Mouse (Mus musculus) lung, postnatal 36 days (tissue): Measurements from ENCODE around the gene Slc15a5.

Source experiments
- DNase-seq: peaks from one replicate; pipeline ENCODE4 v3.0.0; 2022; ENCODE audit warnings: mixed read lengths

Slc15a5 gene

DNA sequence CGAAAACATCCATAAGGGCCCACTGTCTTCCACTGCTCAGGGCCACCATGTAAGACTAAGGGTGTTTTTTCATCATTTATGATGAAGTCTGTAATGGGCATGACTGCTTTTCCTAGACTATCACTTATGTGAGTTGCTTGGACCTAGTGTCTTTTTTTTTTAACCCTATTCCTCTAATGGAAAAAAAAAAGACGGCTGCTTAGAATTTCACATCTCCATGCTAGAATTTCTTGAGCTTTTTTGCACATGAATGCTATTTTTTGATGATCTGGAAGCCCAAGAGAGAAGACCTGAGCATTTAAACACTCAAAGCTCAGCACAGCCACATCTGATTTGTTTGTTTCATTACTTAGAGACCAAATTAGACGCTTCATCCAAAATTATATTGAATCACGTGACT is at the start of gene Slc15a5:
TSS of gene Slc15a5 (minus strand) at position 101 of the 400 bp plus-strand sequence.
- no peak for DNase-seq

DNA sequence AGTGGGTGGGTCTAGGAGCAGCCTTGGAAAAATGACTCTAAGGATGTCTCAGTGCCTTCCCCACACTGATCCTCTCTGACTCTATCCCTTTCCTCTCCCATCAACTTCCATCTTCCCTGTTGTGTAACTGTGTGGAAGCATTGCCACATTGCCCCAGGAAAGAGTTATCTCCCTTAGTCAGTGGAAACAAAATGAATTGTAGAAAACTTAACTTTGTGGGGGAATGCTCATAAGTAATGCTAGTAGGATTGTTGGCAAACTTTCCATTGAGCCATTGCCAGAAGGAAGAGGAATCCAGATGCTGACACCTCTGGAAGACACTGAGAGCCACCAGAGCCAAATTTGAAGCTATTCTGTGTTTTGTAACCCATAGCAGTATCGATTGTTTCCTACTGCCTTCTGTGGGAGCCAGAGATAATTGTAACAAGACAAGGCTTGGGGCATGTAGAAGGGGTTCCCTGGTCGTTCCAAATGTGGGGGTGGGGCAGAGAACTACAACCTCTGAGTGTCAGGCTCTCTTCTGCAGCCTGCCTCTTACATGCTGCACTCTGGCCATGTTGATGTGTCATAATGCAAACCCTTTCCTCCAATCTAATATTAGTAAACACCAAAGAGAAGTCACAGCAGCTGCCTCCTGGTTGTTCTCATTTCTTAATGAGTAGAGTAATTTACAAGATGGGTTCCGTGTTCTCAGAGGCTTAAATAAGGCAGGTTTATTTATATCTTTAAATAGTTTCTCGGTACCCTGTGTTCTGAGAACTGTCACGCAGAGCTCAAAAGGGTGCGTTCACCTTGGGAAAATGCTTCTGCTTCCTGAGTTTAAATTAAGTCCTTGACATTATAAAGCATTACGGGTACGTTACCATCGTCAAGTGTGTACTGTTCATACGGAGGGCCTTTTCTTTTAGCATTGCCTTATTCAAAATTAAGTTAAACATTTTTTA is 48.9 kb upstream of the Slc15a5 start:
- DNase-seq: peak; percentile 47

DNA sequence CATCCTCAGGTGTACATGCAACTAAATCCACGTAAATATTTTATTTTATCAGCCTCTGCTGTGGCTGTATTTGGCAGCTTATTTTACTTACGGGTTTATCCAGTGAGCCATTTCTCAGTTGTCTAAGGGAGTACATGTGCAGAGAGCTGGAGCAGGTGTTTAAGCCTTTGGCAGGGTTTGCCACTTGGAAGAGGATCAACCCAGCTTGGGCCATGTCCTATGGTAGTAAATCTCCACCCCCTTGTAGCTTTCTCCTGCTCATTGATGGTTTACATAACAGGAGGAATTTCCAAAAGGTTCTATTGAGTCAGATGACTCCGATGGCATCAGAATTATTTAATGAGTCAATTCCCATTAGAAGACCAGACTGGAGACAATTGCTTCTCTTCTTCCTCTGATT is 37.8 kb upstream of the Slc15a5 start:
- no peak for DNase-seq

DNA sequence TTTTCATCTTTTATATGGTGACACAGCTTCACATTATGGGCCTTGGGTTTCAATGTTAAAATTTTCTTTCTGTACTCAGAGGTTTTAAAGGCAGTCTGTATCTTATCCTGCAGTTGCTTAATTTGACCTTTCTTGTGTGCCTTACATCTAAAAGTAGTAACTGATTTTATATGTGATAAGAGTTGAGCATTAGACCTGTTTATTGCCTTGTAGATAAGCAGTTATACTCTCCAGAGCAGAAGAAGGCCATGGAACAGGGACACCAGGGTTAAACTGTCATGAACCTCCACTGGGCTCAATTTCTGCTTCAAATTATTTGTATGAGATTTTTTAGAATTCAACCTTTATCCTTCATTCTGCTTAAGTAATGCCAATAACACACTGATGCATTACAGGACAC is 24.8 kb upstream of the Slc15a5 start:
- DNase-seq: no peak

DNA sequence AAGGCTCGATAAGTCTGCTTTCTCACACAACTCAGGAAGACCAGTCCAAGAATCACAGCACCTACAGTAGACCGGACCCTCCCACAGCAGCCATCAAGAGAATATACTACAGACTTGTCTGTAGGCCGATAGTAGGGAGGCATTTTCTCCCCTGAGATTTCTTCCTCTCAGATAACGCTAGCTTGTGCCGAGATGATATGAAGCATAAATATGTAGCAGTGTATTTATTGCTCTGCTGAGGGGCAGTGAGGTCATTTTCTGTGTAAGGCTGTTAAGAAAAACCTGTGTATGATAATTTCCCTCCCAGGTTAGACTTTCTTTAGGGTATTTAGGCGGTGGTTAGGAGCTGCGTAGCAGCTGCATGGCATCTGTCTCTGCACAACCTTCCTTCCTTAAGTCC is 23.2 kb upstream of the Slc15a5 start:
- DNase-seq: no peak

DNA sequence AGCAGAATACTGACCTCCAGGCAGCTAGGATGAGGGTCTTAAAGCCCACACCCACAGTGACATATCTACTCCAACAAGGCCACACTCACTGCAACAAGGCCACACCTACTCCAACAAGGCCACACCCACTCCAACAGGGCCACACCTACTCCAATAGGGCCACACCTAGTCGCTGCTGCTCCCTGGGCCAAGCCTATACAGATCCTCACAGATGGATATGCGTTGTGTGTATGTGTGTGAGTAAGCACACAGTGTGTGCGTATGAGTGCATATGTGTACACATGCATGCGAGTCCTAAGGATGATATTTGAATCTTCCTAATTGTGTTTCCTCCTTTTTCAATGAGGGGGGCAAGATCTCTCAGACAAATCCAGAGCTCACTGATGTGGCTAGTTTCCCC is 22.1 kb upstream of the Slc15a5 start:
- no peak for DNase-seq

DNA sequence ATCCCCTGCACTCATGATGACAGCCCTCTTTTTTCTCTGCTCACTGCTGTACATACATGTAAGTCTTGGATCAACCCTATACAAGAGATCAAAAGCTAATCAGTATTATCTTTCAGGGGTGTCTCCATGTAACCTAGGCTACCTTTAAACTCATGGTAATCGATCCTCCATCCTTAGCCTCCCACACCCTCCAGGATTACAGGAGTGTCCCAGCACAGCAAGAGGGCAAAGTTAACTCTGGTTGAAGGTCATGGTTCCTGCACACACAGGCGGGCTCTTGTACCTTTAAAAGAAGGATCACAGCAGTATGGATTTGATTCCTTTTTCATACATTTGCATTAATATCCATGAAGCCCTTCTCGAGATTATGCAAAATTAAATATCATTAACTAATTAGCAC is 19.9 kb upstream of the Slc15a5 start:
- DNase-seq: no peak

DNA sequence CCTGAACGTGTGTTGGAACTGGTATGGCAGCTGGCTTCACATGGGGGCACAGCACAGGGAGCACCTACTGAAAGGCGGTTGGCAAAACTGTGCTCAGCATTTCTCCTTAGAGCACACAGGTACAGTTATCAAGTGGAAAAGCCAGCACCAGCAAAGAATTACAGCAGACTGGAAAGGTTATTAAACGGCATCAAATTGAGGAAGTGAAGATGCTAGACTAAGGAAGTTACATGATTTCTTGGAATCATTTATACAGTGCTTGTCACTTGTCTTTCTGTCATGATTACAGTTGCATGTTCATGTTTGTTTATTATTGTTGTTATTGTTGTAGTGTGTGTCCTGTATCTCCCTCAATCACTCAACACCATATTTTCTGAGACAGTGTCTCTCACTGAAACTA is 15.3 kb upstream of the Slc15a5 start:
- no peak for DNase-seq

DNA sequence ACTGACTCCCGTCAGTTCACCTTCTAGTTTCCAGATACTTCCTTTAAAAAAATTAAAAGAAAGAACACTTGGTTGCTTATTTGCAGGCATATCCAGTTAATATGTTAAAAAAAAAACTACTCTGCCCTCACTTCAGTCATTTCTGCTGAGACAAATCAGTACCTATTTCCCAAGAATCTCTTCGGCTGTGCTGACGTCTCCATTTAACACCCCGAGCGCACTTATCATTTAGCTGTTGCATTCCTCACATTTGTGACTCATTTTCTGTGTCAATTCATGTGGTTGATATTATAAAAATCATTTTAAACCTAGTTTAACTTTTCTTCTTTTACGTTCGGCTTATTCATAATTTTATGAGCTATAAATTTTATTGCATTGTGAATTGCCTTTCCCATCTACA is 12.7 kb upstream of the Slc15a5 start:
- DNase-seq: no peak

DNA sequence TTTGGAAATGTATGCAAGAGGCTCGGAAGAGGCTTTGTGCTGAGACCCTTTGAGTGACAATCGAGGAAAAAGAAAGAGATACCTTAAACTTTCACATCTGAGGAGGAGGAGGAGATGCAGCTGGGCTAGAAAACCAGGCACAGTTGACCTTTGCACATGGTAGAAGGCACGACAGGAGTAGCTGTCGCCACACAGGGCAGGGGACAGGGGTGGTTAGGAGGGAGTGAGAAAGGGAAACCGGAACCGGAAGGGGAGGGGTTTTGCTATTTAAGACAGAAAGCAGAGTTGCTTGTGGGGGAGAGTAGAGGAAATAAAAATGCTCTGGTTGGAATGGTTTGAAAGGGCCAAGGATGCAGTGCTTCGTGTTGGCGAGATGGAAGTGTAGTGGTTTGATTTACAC is 9.4 kb upstream of the Slc15a5 start:
- no peak for DNase-seq

DNA sequence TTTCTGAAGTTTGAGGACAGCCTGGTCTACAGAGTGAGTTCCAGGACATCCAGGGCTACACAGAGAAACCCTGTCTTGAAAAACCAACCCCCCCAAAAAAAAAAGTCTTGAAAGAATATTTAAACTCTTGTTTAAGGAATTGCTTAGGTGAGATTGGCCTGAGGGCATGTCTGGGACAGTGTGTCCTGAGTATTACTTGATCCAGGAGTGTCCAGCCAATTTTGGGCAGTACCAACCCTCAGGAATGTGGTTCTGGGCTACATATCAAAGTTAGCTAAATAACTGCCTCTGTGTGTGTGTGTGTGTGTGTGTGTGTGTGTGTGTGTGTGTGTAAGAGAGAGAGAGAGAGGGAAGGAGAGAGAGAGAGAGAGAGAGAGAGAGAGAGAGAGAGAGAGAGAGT is 6.7 kb upstream of the Slc15a5 start:
- peak; percentile 71 for DNase-seq

DNA sequence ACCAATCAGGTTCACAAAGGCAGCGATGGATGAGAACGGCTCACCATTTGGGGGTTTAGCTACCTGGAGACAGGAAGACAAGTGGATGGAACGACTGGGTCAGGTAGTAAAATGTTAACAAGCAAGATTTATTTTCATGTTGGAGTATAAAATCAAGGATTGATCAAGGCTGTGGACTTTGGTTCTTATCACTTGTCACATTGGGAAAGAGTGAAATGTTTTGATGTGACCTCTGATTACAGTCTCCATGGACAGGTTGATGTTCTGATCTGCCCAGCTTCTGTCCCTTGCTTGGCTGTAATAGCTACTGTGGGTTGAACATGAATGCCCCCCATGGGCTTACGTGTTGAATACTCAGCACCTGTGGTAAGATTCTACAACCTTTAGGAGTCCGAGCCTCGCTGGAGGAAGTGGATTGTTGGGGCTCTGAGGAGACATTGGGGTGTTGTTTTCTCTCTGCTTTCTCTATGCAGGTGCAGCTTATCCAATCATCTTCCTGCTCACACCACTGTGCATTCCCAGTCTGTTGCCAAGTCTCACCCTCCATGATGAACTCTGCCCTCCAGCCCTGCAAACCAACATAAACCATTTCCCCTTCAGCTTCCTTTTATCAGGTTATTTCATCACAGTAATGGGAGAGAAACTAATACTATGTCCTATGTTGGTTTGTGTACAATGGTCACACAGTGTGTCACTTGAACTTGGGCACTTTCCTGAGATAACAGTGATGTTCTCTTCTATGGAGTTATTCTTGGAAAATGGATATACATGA is 1.2 kb upstream of the Slc15a5 start:
- no peak for DNase-seq

DNA sequence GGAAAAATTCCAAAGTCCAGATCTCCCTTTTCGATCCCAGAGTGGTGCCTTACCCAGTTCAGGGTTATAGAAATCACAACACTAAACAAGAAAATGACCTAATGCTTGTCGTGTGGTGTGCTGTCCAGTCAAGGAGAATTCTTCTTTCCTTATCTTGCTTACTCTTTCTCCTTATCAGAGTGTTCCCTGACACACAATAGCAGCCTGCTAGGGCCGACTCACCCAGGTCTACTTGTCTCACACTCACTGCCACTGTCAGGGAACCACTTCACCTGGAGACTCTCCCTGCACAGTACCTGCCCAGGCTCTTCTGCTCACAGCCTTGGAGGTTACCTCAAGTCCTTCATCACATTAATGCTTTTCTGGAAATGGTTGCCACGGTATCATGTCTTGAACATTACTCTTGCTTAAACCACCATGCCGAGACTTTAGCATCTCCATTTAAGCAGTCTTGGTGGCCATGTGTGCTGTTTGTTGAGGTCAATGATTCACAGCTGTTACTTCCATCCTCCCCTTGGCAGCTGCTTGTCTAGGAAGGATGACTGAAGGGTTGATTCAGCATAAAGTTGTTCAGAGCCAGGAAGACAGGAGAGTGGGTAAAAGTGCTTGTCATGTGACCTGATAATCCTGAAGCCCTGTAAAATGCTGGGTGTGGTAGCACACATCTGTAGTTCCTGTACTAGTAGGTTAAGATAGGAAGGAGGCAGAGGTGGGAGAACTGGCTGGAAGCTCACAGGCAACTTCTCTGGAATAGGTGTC is 1.9 kb downstream of the Slc15a5 start:
- DNase-seq: no peak

DNA sequence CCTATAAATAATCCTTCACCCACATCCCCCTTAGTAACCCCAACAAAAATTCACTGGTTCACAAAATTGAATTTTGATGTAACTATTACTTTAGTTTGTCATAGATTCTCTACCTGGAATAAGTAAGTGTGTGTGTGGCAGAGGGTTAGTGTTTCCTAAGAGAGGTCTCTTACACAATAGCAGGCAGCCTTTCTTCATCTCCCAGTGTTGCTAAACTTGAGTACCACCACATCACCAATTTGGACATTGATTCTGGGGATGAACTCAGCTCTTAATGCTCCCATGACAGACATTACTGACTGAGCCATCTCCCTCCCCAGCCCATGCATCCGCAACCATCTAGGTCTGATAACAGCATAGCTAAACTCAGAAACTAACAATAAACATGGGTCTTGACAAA is 4.0 kb downstream of the Slc15a5 start:
- DNase-seq: peak; percentile 29

DNA sequence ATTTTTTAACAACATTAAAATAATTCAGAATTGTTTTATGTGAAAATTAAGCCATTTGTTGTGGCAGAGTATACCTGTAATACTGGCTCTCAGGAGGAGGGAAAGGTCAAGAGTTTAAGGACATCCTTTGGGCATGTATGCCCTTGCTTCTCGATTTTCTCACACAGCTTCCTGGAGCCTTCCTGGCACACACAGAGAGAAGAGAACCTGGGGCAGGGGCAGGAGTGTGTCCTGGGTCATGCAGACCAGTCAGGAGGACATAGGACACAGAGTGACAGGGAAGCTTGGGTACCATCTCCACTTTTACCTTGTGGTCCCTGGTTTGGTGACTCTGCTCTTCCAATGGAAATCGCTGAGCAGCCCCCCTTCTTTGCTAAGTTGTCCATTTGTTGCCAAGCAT is 6.2 kb downstream of the Slc15a5 start:
- DNase-seq: no peak

DNA sequence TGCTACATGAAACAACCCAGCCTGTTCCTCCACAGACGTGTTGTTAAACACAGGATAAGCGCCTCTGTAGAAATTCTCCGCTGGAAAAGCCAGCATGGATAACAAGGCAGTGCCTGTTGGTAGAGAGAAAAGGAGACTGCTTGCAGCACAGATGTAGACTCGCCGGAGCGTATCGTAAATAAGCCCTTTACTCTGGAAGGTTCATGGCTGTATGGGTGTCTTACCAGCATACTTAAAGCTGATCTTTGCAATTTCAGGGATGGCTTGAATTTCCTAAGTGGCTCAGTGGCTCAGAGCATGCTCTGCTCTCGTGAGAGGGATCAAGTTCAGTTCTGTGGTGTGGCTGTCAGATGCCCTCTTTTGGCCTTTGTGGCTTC is 6.8 kb downstream of the Slc15a5 start:
- DNase-seq: no peak

DNA sequence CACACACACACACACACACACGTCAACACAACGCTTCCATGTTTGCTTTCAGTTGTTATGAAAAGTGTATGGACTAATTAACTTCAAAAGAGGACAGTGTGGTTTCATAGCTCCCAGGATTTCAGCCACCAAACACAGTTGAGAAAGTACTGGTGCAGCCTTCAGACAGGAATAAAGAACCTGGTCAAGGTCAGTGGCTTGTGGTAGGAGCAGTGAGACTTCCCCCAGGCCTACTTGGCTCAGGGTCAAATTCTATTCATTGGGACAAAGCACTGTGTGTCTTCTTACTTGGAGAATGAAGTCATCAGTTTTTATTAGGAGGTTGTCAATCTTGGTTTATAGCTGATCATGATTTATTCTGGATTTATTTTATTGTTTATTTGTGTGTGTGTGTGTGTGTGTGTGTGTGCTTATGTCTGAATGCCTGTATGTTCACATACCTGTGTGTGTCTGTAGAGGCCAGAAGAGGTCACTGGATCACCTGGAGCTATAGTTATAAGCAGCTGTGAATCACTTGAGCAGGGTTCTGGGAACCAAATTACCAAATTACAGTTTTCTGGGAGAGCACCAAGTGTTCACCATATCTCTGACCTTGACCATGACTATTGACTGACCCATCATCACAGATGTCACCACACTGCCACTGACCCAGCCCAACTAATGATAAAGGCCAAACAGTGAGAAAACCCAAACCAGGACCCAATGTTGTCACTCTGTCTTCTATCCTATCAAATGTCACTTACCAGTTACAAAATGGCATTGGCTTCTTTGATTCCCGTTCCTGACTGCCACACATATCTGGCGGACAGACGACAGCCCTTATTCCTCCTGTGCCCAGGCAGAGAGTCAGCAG is 7.4 kb downstream of the Slc15a5 start:
- peak; percentile 15 for DNase-seq

DNA sequence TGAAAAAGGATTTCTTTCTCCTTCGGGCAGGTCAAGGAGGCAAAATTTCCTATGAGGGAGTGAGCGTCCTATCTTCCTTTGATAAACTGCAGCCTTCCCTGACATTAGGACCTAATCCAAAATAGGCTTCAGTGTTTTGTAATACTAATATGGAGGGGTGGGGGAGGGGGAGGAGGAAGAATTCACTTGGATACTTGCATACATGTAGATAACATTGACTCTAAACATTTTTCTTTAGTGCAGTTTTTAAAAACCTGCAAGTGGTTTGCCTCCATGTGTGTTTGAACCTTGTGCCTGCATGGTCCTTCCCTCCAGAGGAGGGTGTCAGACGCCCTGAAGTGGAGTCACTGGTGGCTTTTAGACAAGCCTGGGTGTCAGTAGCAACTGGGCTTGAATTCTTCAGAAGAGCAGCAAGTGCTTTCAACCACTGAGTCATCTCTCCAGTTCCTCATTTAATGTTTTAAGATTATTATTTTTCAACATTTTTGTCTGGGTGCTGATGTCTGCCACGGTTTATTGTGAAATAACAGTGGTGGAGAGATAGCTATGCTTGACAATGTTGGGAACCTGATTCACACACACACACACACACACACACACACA is 8.1 kb downstream of the Slc15a5 start:
- DNase-seq: peak; percentile 15

DNA sequence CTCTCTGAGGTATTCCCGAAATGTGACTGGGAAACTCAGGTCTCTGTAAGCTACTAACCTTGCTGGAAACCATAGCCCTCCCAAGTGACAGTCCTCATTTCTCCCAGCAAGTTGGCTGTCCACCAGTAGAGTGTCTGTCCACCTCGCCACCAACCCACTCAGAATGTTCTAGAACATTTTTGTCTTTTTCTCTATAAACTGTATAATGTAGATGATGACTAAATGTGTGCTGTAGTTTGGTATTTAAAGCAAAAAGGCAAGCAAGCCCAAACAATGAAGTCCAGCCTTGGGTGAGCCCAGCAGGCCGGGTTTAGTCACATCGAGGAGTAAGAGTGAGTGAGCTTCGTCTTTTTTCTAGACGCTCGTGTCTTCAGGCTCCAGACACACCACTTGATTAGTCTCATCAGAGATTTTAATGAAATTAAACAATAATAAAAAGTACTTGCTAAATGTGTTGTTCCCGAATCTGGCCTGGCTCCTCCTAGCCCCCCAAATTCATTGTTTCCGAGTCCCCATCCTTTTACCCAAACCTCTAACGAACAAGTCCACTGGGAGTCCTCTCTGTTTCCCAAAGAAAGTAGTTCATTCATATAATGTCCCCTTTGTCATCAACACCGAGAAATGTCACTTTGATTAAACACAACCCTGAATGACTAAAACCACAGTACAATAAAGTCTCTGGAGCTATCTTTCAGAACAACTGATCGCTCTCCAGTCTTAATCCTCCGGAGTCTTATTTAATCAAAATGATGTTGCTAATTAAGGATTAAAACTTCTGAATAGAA is 8.8 kb downstream of the Slc15a5 start:
- DNase-seq: no peak

DNA sequence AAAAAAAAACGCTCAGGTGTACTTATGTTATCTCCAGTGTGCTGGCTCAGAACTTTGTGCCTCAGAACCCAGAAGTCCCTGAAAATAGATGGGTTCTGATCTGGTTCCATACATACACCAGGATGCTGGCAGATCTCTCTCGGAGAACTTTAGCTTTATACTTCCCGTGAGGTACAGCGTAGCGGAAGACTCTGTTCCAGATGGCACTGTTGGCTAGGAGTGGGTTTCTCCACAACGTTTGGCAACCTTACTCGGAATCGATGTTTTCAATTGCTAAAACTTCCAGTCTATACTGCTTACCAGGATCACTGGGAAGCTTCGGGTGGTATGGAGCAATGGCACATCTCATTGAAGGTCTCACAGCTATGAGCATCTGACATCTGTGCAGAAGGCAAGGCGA is 9.8 kb downstream of the Slc15a5 start:
- DNase-seq: no peak

DNA sequence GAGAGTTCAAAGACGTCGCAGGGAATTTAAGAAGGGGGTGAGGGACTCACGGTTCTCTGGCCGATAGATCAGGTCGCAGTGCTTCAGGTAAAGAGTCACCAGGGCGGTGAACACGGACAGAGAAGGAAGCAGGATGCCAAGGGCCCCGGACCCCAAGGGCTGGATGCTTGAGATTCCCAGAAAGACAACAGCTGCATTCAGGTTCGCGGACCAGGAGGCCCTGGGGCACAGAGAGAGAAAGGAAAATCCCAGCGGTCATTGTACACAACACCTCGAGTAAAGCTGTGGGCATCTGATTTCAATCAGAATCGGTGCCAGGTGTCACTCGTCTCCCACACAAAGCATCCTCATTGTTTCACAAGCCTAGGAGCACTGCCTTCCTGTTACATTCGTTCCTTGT is 24.1 kb downstream of the Slc15a5 start:
- DNase-seq: peak; percentile 7
